Mouse (Mus musculus) lung, postnatal 0 days (tissue): Measurements from ENCODE around the gene Krtap2-4.

Experiments used
- CTCF ChIP-seq: IDR thresholded peaks from 2 replicates; pipeline ENCODE4 v1.5.1; 2016; ENCODE audit warnings: antibody characterized with exemption, mild to moderate bottlenecking
- EP300 ChIP-seq: IDR thresholded peaks from 2 replicates; pipeline ENCODE4 v1.6.1; 2016; ENCODE audit warnings: antibody characterized with exemption, mild to moderate bottlenecking, control low read depth

- TF ChIP-seq CTCF (no peak), EP300 (no peak)
These were observed 26.3 kb upstream of the Krtap2-4 start for GRCm38 (mm10) chr11:99640926-99641325.
